In the genomic region with DNA sequence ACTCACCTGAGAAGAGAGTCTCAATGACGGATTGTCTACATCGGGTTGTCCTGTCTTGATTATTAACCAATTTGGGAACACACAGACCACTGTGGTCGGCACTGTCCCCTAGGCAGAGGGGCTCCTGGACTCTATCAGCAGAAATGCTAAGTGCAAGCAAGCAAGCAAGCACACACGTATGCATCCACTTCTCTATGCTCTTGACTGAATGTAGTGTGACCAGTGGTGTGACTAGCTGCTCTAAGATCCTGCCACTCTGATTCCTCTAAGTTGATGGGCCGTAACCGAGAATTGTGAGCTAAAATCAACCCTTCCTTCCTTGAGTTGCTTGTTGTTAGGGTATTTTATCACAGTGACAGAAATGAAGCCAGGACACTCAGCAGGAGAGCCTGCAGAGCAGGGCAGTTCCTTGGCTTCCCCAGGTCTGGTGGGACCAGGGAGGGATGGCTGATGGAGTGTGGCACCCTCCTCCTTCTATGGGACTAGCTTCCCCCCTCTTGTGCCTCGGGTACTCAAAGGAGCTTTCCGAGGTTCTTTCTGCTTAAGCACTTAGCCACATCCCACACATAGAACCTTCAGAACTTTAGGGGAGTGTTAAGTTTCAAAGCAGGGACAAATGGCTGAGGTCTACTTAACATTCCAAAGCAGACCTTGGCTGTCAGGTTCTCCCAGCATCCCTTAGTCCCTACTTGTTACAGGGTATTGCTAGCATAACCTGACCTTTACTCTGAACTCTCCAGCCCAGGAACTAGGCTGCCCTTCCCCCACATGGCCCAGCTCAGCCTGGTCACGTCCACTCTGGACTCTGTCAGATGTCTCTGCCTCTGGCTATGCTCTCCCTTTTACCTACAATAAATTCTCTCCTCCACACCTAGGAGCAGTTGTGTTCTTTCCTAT, we compare ENCODE assay signal across 21 mouse cellular contexts. TPM values are rescaled to one million over a fixed set of nuclear protein-coding genes. Genes with fewer than 3 reads are reported as not detected.
DNase-seq lines count a peak whose midpoint lies in the region; ATAC-seq and TF ChIP-seq lines count a peak whose summit lies in the region.
"Had no signal": no experiment of that assay in that cellular context is flagged by ENCODE, and none has a peak within 500 bp of the region (broad histone marks: within the 10 kb centered on the region; RNA-seq: fewer than 3 reads in every experiment).

No protein-coding gene starts in this region.

- H3K4me3 ChIP-seq in liver, embryonic 16.5 days (ENCODE audit: low read depth, low read length): no peak overlapping the region
- H3K4me3 ChIP-seq in midbrain, postnatal 0 days (ENCODE audit: low read depth, low read length): no peak overlapping the region
- H3K4me3 ChIP-seq: limb, embryonic 12.5 days had no signal

- no peaks in the 10 kb centered on the region for H3K9me3 ChIP-seq in liver, embryonic 16.5 days (replicated peaks; ENCODE audit: control insufficient read depth, low read length)
- no peaks in the 10 kb centered on the region for H3K9me3 ChIP-seq in midbrain, postnatal 0 days (ENCODE audit: low read length)
- H3K9me3 ChIP-seq: limb, embryonic 12.5 days had no signal

- H3K9ac ChIP-seq in liver, embryonic 16.5 days (ENCODE audit: low read depth, low read length): no peak overlapping the region
- H3K9ac ChIP-seq in midbrain, postnatal 0 days (replicated peaks; ENCODE audit: low read length, poor library complexity, severe bottlenecking): no peak overlapping the region
- H3K9ac ChIP-seq: hindbrain, embryonic 14.5 days; limb, embryonic 12.5 days had no signal

- WGBS in liver, embryonic 16.5 days (ENCODE audit: insufficient replicate concordance): 36% methylated on average over 9 of the region's 9 CpGs
- 61% methylated on average over 9 of the region's 9 CpGs for WGBS in midbrain, postnatal 0 days

- TF ChIP-seq CTCF in midbrain, postnatal 0 days (IDR thresholded peaks at IDR 0.05): no peak

- H3K36me3 ChIP-seq in liver, embryonic 16.5 days (ENCODE audit: control insufficient read depth, insufficient read depth): no peaks in the 10 kb centered on the region
- no peaks in the 10 kb centered on the region for H3K36me3 ChIP-seq in midbrain, postnatal 0 days (ENCODE audit: insufficient read depth, low read length)
- H3K36me3 ChIP-seq: limb, embryonic 12.5 days had no signal

- H3K4me2 ChIP-seq in liver, embryonic 16.5 days (ENCODE audit: low read depth, low read length): no peak overlapping the region
- H3K4me2 ChIP-seq in midbrain, postnatal 0 days (ENCODE audit: low read depth, low read length, poor library complexity, severe bottlenecking): no peak overlapping the region
- H3K4me2 ChIP-seq: hindbrain, embryonic 14.5 days; limb, embryonic 12.5 days had no signal

- peak; percentile 93 for ATAC-seq in liver, embryonic 16.5 days (ENCODE audit: low read depth)
- ATAC-seq in midbrain, postnatal 0 days (ENCODE audit: low FRiP score): no peak
- ATAC-seq: forebrain, embryonic 14.5 days had no signal

- H3K27ac ChIP-seq in liver, embryonic 16.5 days (ENCODE audit: low read length): no peak overlapping the region
- H3K27ac ChIP-seq in midbrain, postnatal 0 days (ENCODE audit: low read depth, low read length): no peak overlapping the region
- H3K27ac ChIP-seq: hindbrain, embryonic 14.5 days; limb, embryonic 12.5 days; stomach, postnatal 0 days had no signal

- H3K4me1 ChIP-seq in liver, embryonic 16.5 days (ENCODE audit: control insufficient read depth, low read depth, low read length): peaks cover 3% of the 10 kb centered on the region
- no peaks in the 10 kb centered on the region for H3K4me1 ChIP-seq in midbrain, postnatal 0 days (ENCODE audit: insufficient read depth, low read length)
- H3K4me1 ChIP-seq: limb, embryonic 12.5 days had no signal

- H3K27me3 ChIP-seq in liver, embryonic 16.5 days (ENCODE audit: control insufficient read depth, insufficient read depth, low read depth, low read length): no peaks in the 10 kb centered on the region
- no peaks in the 10 kb centered on the region for H3K27me3 ChIP-seq in midbrain, postnatal 0 days (ENCODE audit: insufficient read depth, low read length)

- DNase-seq in heart, adult 11 months: peak; percentile 54
- DNase-seq in heart, postnatal 25 days (ENCODE audit: low spot score): no peak
- DNase-seq in forelimb bud, embryonic 11.5 days (ENCODE audit: low read depth, low spot score): peak; percentile 18
- peak; percentile 27 for DNase-seq in kidney, postnatal 10 days
- no peak for DNase-seq in midbrain, postnatal 0 days (ENCODE audit: low spot score)
- no peak for DNase-seq in cerebellum, postnatal 25 days
- DNase-seq in cerebellum, adult 18-20 months: no peak
- DNase-seq: adrenal gland, adult 2 months; cerebellum, adult 9-10 months; gastrocnemius, postnatal 36 days; right cerebral cortex, adult 18-20 months; spleen, adult 18-20 months; thymus, postnatal 25 days had no signal

- intact Hi-C loops in heart, postnatal 25 days (cut with DNase I): no loop called here

RNA-seq across cellular contexts. Expression of a gene that starts 31.1 kb away (rescaled TPM):
- not detected for total RNA-seq in heart, postnatal 25 days (2021)
- polyA plus RNA-seq in liver, embryonic 16.5 days (2015; fragmentation: Nextera tagmentation; extraction: Ambion mirVana): not detected in 2 replicates
- not detected in 2 replicates for total RNA-seq in midbrain, postnatal 0 days (2014; rRNA removed)
- not detected in 2 replicates for polyA plus RNA-seq in midbrain, postnatal 0 days (2015; fragmentation: Nextera tagmentation; extraction: Ambion mirVana)
- total RNA-seq: adrenal gland, adult 2 months; gastrocnemius, postnatal 36 days; left cerebral cortex, adult 18-20 months; neutrophil, adult 5-6 weeks had no signal
- polyA plus RNA-seq: adrenal gland, adult 2 months; forebrain, embryonic 14.5 days; heart, embryonic 14.5 days; hindbrain, embryonic 14.5 days; stomach, postnatal 0 days had no signal

Comparison
In these comparisons a context has a peak if more than half of its experiments do, and no peak if none do; other contexts are left out.
1. DNase-seq: peak in heart, adult 11 months (single experiment), forelimb bud, embryonic 11.5 days (single experiment) and kidney, postnatal 10 days (single experiment); none in heart, postnatal 25 days (single experiment), midbrain, postnatal 0 days (single experiment), cerebellum, postnatal 25 days (0 of 2) and cerebellum, adult 18-20 months (0 of 2).